Mouse (Mus musculus) neural tube, embryonic 12.5 days (tissue): ENCODE results near the gene Tnfaip8l3. TPM values are rescaled to one million over a fixed set of nuclear protein-coding genes. Genes with fewer than 3 reads are reported as not detected.

Experiments used
- ATAC-seq: fragments of 200-750 bp; cut with Nextera tagmentation; 2 replicates; pipeline ENCODE4 v1.8.0; 2017; ENCODE audit warnings: low read depth, mild to moderate bottlenecking, moderate TSS enrichment, moderate library complexity; ENCODE audit not compliant: low FRiP score
- H3K27ac ChIP-seq: fragments of 300-500 bp; sonication (generic); 2 replicates; pipeline ENCODE4 v1.5.1; 2016
- H3K27me3 ChIP-seq: fragments of 300-500 bp; sonication (generic); replicated peaks from 2 replicates; pipeline ENCODE4 v1.6.1; 2016; ENCODE audit warnings: mild to moderate bottlenecking
- H3K36me3 ChIP-seq: fragments of 300-500 bp; sonication (generic); 2 replicates; pipeline ENCODE4 v1.6.1; 2016; ENCODE audit warnings: mild to moderate bottlenecking
- H3K4me1 ChIP-seq: fragments of 300-500 bp; sonication (generic); 2 replicates; pipeline ENCODE4 v1.6.1; 2016
- H3K4me2 ChIP-seq: fragments of 300-500 bp; sonication (generic); replicated peaks from 2 replicates; pipeline ENCODE4 v1.6.1; 2016; ENCODE audit warnings: mild to moderate bottlenecking
- H3K4me3 ChIP-seq: fragments of 300-500 bp; sonication (generic); 2 replicates; pipeline ENCODE4 v1.5.1; 2016
- H3K9ac ChIP-seq: fragments of 300-500 bp; sonication (generic); 2 replicates; pipeline ENCODE4 v1.6.1; 2016; ENCODE audit warnings: mild to moderate bottlenecking
- H3K9me3 ChIP-seq: fragments of 300-500 bp; sonication (generic); 2 replicates; pipeline ENCODE4 v1.6.1; 2016; ENCODE audit warnings: mild to moderate bottlenecking
- WGBS: fragments of 180-500 bp; shearing (Covaris S2); methylation state at CpG from one replicate; pipeline ENCODE4 v1.1.7; 2016; 5-methylcytosine and 5-hydroxymethylcytosine counted together
- polyA plus RNA-seq: library from polyadenylated mRNA; unstranded; fragments of >200 nt; fragmentation: Nextera tagmentation; extraction: Ambion mirVana; gene quantifications from 2 replicates; pipeline ENCODE4 v1.2.1, GENCODE M21; 2016

Tnfaip8l3 gene
- polyA plus RNA-seq: 0.20 and 0.48 TPM in 2 replicates

GRCm38 (mm10) chr9:54068032-54068649 is at the start of gene Tnfaip8l3:
Tnfaip8l3 (minus strand) TSS chr9:54068388.
- Histone ChIP-seq H3K4me2 (peak within 1 kb of the TSS; percentile 97), H3K27me3 (peaks cover 18% of the 10 kb centered on the region), H3K4me3 (peak within 1 kb of the TSS; percentile 52), H3K4me1 (peaks cover 15% of the 10 kb centered on the region), H3K9me3 (no peaks in the 10 kb centered on the region), H3K9ac (peak within 1 kb of the TSS; percentile 57), H3K27ac (no peak within 1 kb of the TSS), H3K36me3 (no peaks in the 10 kb centered on the region)
- ATAC-seq: peak; percentile 90
- WGBS: 0% methylated on average over 35 of the region's 35 CpGs

- no peaks in the 10 kb centered on the region for H3K4me1 ChIP-seq
- ATAC-seq: no peak
- no peaks in the 10 kb centered on the region for H3K36me3 ChIP-seq
- H3K4me3 ChIP-seq: no peak overlapping the region
- no peak overlapping the region for H3K4me2 ChIP-seq
- H3K27ac ChIP-seq: no peak overlapping the region
- 0 out of 2 replicates have a peak, but pooled peaks cover 3% of the 10 kb centered on the region for H3K9me3 ChIP-seq
- H3K27me3 ChIP-seq: no peaks in the 10 kb centered on the region
- no peak overlapping the region for H3K9ac ChIP-seq
Observed at GRCm38 (mm10) chr9:54112726-54113125, 44.5 kb upstream of the Tnfaip8l3 start.

GRCm38 (mm10) chr9:54098636-54099035 is 30.4 kb upstream of the Tnfaip8l3 start:
- no peak overlapping the region for H3K4me3 ChIP-seq
- H3K36me3 ChIP-seq: no peaks in the 10 kb centered on the region
- H3K9me3 ChIP-seq: no peaks in the 10 kb centered on the region
- H3K4me2 ChIP-seq: no peak overlapping the region
- no peaks in the 10 kb centered on the region for H3K27me3 ChIP-seq
- H3K4me1 ChIP-seq: no peaks in the 10 kb centered on the region
- H3K9ac ChIP-seq: no peak overlapping the region
- ATAC-seq: no peak
- no peak overlapping the region for H3K27ac ChIP-seq

- Histone ChIP-seq H3K9me3 (no peaks in the 10 kb centered on the region), H3K27me3 (no peaks in the 10 kb centered on the region), H3K36me3 (no peaks in the 10 kb centered on the region), H3K4me2 (no peak overlapping the region), H3K9ac (no peak overlapping the region), H3K4me3 (no peak overlapping the region), H3K4me1 (no peaks in the 10 kb centered on the region), H3K27ac (no peak overlapping the region)
- ATAC-seq: no peak
- WGBS: 86% methylated on average over 6 of the region's 6 CpGs
Observed at GRCm38 (mm10) chr9:54097091-54097490, 28.9 kb upstream of the Tnfaip8l3 start.

GRCm38 (mm10) chr9:54084245-54084644 is 16.1 kb upstream of the Tnfaip8l3 start:
- 80% methylated on average over 3 of the region's 3 CpGs for WGBS
- Histone ChIP-seq H3K4me3 (no peak overlapping the region), H3K4me2 (no peak overlapping the region), H3K27ac (no peak overlapping the region), H3K9me3 (no peaks in the 10 kb centered on the region), H3K4me1 (no peaks in the 10 kb centered on the region), H3K9ac (no peak overlapping the region), H3K27me3 (no peaks in the 10 kb centered on the region), H3K36me3 (no peaks in the 10 kb centered on the region)
- no peak for ATAC-seq

- no peak for ATAC-seq
- Histone ChIP-seq H3K9ac (no peak overlapping the region), H3K9me3 (no peaks in the 10 kb centered on the region), H3K27ac (no peak overlapping the region), H3K4me2 (no peak overlapping the region), H3K27me3 (no peaks in the 10 kb centered on the region), H3K4me1 (no peaks in the 10 kb centered on the region), H3K4me3 (no peak overlapping the region), H3K36me3 (no peaks in the 10 kb centered on the region)
- WGBS: 88% methylated on average over 2 of the region's 2 CpGs
Observed at GRCm38 (mm10) chr9:54077740-54078139, 9.6 kb upstream of the Tnfaip8l3 start.

GRCm38 (mm10) chr9:54074901-54075300 is 6.7 kb upstream of the Tnfaip8l3 start:
- Histone ChIP-seq H3K27me3 (no peaks in the 10 kb centered on the region), H3K4me1 (no peaks in the 10 kb centered on the region), H3K4me2 (no peak overlapping the region), H3K9ac (no peak overlapping the region), H3K9me3 (no peaks in the 10 kb centered on the region), H3K27ac (no peak overlapping the region), H3K4me3 (no peak overlapping the region), H3K36me3 (no peaks in the 10 kb centered on the region)
- no peak for ATAC-seq
- WGBS: 86% methylated on average over 3 of the region's 3 CpGs

- Histone ChIP-seq H3K27ac (no peak overlapping the region), H3K27me3 (no peaks in the 10 kb centered on the region), H3K4me1 (peaks cover 5% of the 10 kb centered on the region; the same call in 1 of the 2 replicates), H3K4me2 (no peak overlapping the region), H3K9ac (no peak overlapping the region), H3K9me3 (no peaks in the 10 kb centered on the region), H3K36me3 (no peaks in the 10 kb centered on the region), H3K4me3 (no peak overlapping the region)
- 87% methylated on average over 4 of the region's 4 CpGs for WGBS
- ATAC-seq: no peak
Observed at GRCm38 (mm10) chr9:54073688-54074087, 5.5 kb upstream of the Tnfaip8l3 start.

GRCm38 (mm10) chr9:54071474-54072095 is 3.4 kb upstream of the Tnfaip8l3 start:
- Histone ChIP-seq H3K4me3 (no peak overlapping the region), H3K4me1 (peaks cover 15% of the 10 kb centered on the region), H3K27ac (no peak overlapping the region), H3K9ac (no peak overlapping the region), H3K27me3 (peaks cover 15% of the 10 kb centered on the region), H3K36me3 (no peaks in the 10 kb centered on the region), H3K9me3 (no peaks in the 10 kb centered on the region), H3K4me2 (no peak overlapping the region)
- no peak for ATAC-seq
- WGBS: 79% methylated on average over 7 of the region's 7 CpGs

- 52% methylated on average over 5 of the region's 5 CpGs for WGBS
Observed at GRCm38 (mm10) chr9:54069204-54069603, 1.0 kb upstream of the Tnfaip8l3 start.

GRCm38 (mm10) chr9:54068777-54069176 is 589 bp upstream of the Tnfaip8l3 start:
- no peak overlapping the region for H3K9ac ChIP-seq
- H3K36me3 ChIP-seq: no peaks in the 10 kb centered on the region
- peak; percentile 49; the same call in 1 of the 2 replicates for ATAC-seq
- peak overlapping the region; percentile 52 for H3K4me3 ChIP-seq
- H3K4me1 ChIP-seq: peaks cover 15% of the 10 kb centered on the region
- peaks cover 18% of the 10 kb centered on the region for H3K27me3 ChIP-seq
- H3K4me2 ChIP-seq: peak overlapping the region; percentile 97
- H3K9me3 ChIP-seq: no peaks in the 10 kb centered on the region
- WGBS: under 1% methylated on average over 11 of the region's 11 CpGs
- H3K27ac ChIP-seq: no peak overlapping the region

More at GRCm38 (mm10) chr9:54069204-54069603, 1.0 kb upstream of the Tnfaip8l3 start:
- H3K9me3 ChIP-seq: no peaks in the 10 kb centered on the region
- peak overlapping the region; percentile 97 for H3K4me2 ChIP-seq
- no peak overlapping the region for H3K9ac ChIP-seq
- peaks cover 18% of the 10 kb centered on the region for H3K27me3 ChIP-seq
- no peak overlapping the region for H3K27ac ChIP-seq
- H3K36me3 ChIP-seq: no peaks in the 10 kb centered on the region
- H3K4me1 ChIP-seq: peaks cover 15% of the 10 kb centered on the region
- H3K4me3 ChIP-seq: peak overlapping the region; percentile 52; the same call in 1 of the 2 replicates
- no peak for ATAC-seq

- no peaks in the 10 kb centered on the region for H3K9me3 ChIP-seq
- H3K9ac ChIP-seq: peak overlapping the region; percentile 57
- H3K4me2 ChIP-seq: peak overlapping the region; percentile 97
- no peaks in the 10 kb centered on the region for H3K36me3 ChIP-seq
- no peak; the same call in 1 of the 2 replicates for ATAC-seq
- no peak overlapping the region for H3K27ac ChIP-seq
- peaks cover 18% of the 10 kb centered on the region for H3K27me3 ChIP-seq
- WGBS: 3% methylated on average over 16 of the region's 16 CpGs
- peak overlapping the region; percentile 52 for H3K4me3 ChIP-seq
- H3K4me1 ChIP-seq: peaks cover 15% of the 10 kb centered on the region
Observed at GRCm38 (mm10) chr9:54067642-54068031, 551 bp downstream of the Tnfaip8l3 start.

GRCm38 (mm10) chr9:54064836-54065235 is 3.4 kb downstream of the Tnfaip8l3 start:
- no peak overlapping the region for H3K27ac ChIP-seq
- H3K4me3 ChIP-seq: no peak overlapping the region
- 33% methylated on average over 3 of the region's 3 CpGs for WGBS
- H3K36me3 ChIP-seq: no peaks in the 10 kb centered on the region
- no peaks in the 10 kb centered on the region for H3K9me3 ChIP-seq
- no peak overlapping the region for H3K4me2 ChIP-seq
- ATAC-seq: no peak
- H3K4me1 ChIP-seq: peaks cover 15% of the 10 kb centered on the region
- peaks cover 18% of the 10 kb centered on the region for H3K27me3 ChIP-seq
- H3K9ac ChIP-seq: no peak overlapping the region
